In the genomic region with DNA sequence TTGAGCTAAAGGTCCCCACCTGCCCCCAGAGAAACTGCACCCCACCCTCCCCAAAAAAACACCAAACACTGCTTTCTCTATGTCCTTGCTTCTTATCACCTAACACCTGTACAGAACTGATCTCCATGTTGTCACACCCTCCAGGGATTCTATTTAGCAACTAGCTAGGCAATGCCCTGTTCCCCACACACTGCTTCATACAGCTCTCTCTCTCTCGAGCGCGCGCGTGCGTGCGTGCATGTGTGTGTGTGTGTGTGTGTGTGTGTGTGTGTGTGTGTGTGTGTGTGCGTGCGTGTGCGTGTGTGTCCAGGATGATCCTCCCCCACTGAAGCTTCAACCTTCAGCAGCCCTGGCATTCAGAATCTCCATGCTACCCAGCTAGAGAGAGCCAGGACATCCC, we compare ENCODE assay signal across 11 mouse cellular contexts. TPM values are rescaled to one million over a fixed set of nuclear protein-coding genes. Genes with fewer than 3 reads are reported as not detected.
DNase-seq lines count a peak whose midpoint lies in the region; ATAC-seq and TF ChIP-seq lines count a peak whose summit lies in the region.
"Had no signal": no experiment of that assay in that cellular context is flagged by ENCODE, and none has a peak within 500 bp of the region (broad histone marks: within the 10 kb centered on the region; RNA-seq: fewer than 3 reads in every experiment).

No protein-coding gene starts in this region.

- H3K4me1 ChIP-seq in heart, embryonic 15.5 days (replicated peaks): peaks cover 59% of the 10 kb centered on the region
- H3K4me1 ChIP-seq in forebrain, embryonic 12.5 days: peaks cover 64% of the 10 kb centered on the region
- peaks cover 63% of the 10 kb centered on the region for H3K4me1 ChIP-seq in liver, postnatal 0 days (ENCODE audit: insufficient read depth)

- no peak for ATAC-seq in heart, embryonic 15.5 days (replicated peaks; ENCODE audit: insufficient number of reproducible peaks, insufficient read depth, low FRiP score, low read depth)
- ATAC-seq in forebrain, embryonic 12.5 days (ENCODE audit: low FRiP score): no peak
- peak; percentile 37 for ATAC-seq in liver, postnatal 0 days
- no peak for ATAC-seq in granulocyte monocyte progenitor cell, adult 5-6 weeks (replicated peaks; ENCODE audit: poor library complexity, severe bottlenecking)

- no peak for DNase-seq in heart, adult 9 months (ENCODE audit: low spot score in 2 of 2)
- peak; percentile 26 to 28 for DNase-seq in B cell, adult 2 months
- no peak for DNase-seq in liver, postnatal 0 days
- no peak for DNase-seq in embryo, embryonic 11 days
- DNase-seq in layer of hippocampus, adult 8-10 months (ENCODE audit: low spot score in 2 of 2): no peak
- DNase-seq: cerebellum, postnatal 10 days had no signal

- no peaks in the 10 kb centered on the region for H3K36me3 ChIP-seq in heart, embryonic 15.5 days
- peaks cover 10% of the 10 kb centered on the region for H3K36me3 ChIP-seq in forebrain, embryonic 12.5 days (replicated peaks)
- peaks cover 11% of the 10 kb centered on the region for H3K36me3 ChIP-seq in liver, postnatal 0 days (replicated peaks; ENCODE audit: insufficient read depth, low read length)

- 79% methylated on average over 10 of the region's 10 CpGs for WGBS in heart, embryonic 15.5 days
- 92% methylated on average over 8 of the region's 10 CpGs for WGBS in forebrain, embryonic 12.5 days
- 45% methylated on average over 10 of the region's 10 CpGs for WGBS in liver, postnatal 0 days (ENCODE audit: insufficient replicate concordance)

- no peak for TF ChIP-seq CTCF in liver, postnatal 0 days (IDR thresholded peaks at IDR 0.05; ENCODE audit: low read depth)

- H3K9me3 ChIP-seq in heart, embryonic 15.5 days (replicated peaks): no peaks in the 10 kb centered on the region
- no peaks in the 10 kb centered on the region for H3K9me3 ChIP-seq in forebrain, embryonic 12.5 days
- no peaks in the 10 kb centered on the region for H3K9me3 ChIP-seq in liver, postnatal 0 days (ENCODE audit: low read length)

- H3K9ac ChIP-seq in heart, embryonic 15.5 days: 0 out of 2 replicates have a peak overlapping the region, but pooled peaks have one; percentile 4
- peak overlapping the region; percentile 50; the same call in 1 of the 2 replicates for H3K9ac ChIP-seq in forebrain, embryonic 12.5 days
- H3K9ac ChIP-seq in liver, postnatal 0 days (replicated peaks): peak overlapping the region; percentile 68

- H3K27me3 ChIP-seq in heart, embryonic 15.5 days: no peaks in the 10 kb centered on the region
- no peaks in the 10 kb centered on the region for H3K27me3 ChIP-seq in forebrain, embryonic 12.5 days
- H3K27me3 ChIP-seq in liver, postnatal 0 days (ENCODE audit: insufficient read depth, low read length): no peaks in the 10 kb centered on the region

- TF ChIP-seq EP300 in liver, postnatal 0 days (IDR thresholded peaks at IDR 0.05; ENCODE audit: low read depth): no peak

- peak overlapping the region; percentile 44 for H3K4me3 ChIP-seq in heart, embryonic 15.5 days
- H3K4me3 ChIP-seq in forebrain, embryonic 12.5 days (replicated peaks): peak overlapping the region; percentile 27
- peak overlapping the region; percentile 52 for H3K4me3 ChIP-seq in liver, postnatal 0 days (ENCODE audit: low read depth, low read length)

- peak overlapping the region; percentile 58 for H3K4me2 ChIP-seq in heart, embryonic 15.5 days
- peak overlapping the region; percentile 49 for H3K4me2 ChIP-seq in forebrain, embryonic 12.5 days
- H3K4me2 ChIP-seq in liver, postnatal 0 days (ENCODE audit: low read depth, low read length): peak overlapping the region; percentile 60

- H3K27ac ChIP-seq in heart, embryonic 15.5 days: peak overlapping the region; percentile 88
- peak overlapping the region; percentile 92; the same call in 1 of the 2 replicates for H3K27ac ChIP-seq in forebrain, embryonic 12.5 days
- peak overlapping the region; percentile 92 for H3K27ac ChIP-seq in liver, postnatal 0 days (ENCODE audit: low read depth)

RNA-seq across cellular contexts. Expression of gene Akna, which starts 1.1 kb away (rescaled TPM):
- 2.3 and 6.1 TPM in 2 replicates for polyA plus RNA-seq in heart, embryonic 15.5 days (2015; fragmentation: Nextera tagmentation; extraction: Ambion mirVana)
- 24.6 and 29.3 TPM in 2 replicates for polyA plus RNA-seq in forebrain, embryonic 12.5 days (2016; fragmentation: Nextera tagmentation; extraction: Ambion mirVana)
- polyA plus RNA-seq in liver, postnatal 0 days (2015; fragmentation: Nextera tagmentation; extraction: Ambion mirVana): 4.6 and 5.2 TPM in 2 replicates
- 32.9 and 33.6 TPM in 2 replicates for total RNA-seq in granulocyte monocyte progenitor cell, adult 5-6 weeks (2014; fragmentation: Nextera tagmentation)
- 9.7 and 13.6 TPM in 2 replicates for total RNA-seq in granulocyte monocyte progenitor cell, adult 5-6 weeks (2017)
- 1 to 10 TPM; 3.0 to 7.6 (median 5.2) TPM for total RNA-seq in layer of hippocampus, adult 8-10 months (2022)

RNA-seq across cellular contexts. Expression of gene Orm2, which starts 39.8 kb away (rescaled TPM):
- not detected in 2 replicates for polyA plus RNA-seq in heart, embryonic 15.5 days (2015; fragmentation: Nextera tagmentation; extraction: Ambion mirVana)
- not detected in 2 replicates for polyA plus RNA-seq in forebrain, embryonic 12.5 days (2016; fragmentation: Nextera tagmentation; extraction: Ambion mirVana)
- polyA plus RNA-seq in liver, postnatal 0 days (2015; fragmentation: Nextera tagmentation; extraction: Ambion mirVana): not detected in 2 replicates
- total RNA-seq in granulocyte monocyte progenitor cell, adult 5-6 weeks (2014; fragmentation: Nextera tagmentation): not detected in 2 replicates
- not detected in 2 replicates for total RNA-seq in granulocyte monocyte progenitor cell, adult 5-6 weeks (2017)
- total RNA-seq in layer of hippocampus, adult 8-10 months (2022): not detected
- total RNA-seq: left cerebral cortex, adult 8-10 months had no signal
- polyA plus RNA-seq: testis, adult 2 months had no signal

RNA-seq across cellular contexts. Expression of gene Orm3, which starts 46.1 kb away (rescaled TPM):
- not detected in 2 replicates for polyA plus RNA-seq in heart, embryonic 15.5 days (2015; fragmentation: Nextera tagmentation; extraction: Ambion mirVana)
- polyA plus RNA-seq in forebrain, embryonic 12.5 days (2016; fragmentation: Nextera tagmentation; extraction: Ambion mirVana): not detected in 2 replicates
- polyA plus RNA-seq in liver, postnatal 0 days (2015; fragmentation: Nextera tagmentation; extraction: Ambion mirVana): not detected in 2 replicates
- total RNA-seq in granulocyte monocyte progenitor cell, adult 5-6 weeks (2014; fragmentation: Nextera tagmentation): not detected in 2 replicates
- not detected in 2 replicates for total RNA-seq in granulocyte monocyte progenitor cell, adult 5-6 weeks (2017)
- not detected for total RNA-seq in layer of hippocampus, adult 8-10 months (2022)
- total RNA-seq: left cerebral cortex, adult 8-10 months had no signal
- polyA plus RNA-seq: testis, adult 2 months had no signal

RNA-seq across cellular contexts. Expression of gene Orm1, which starts 57.7 kb away (rescaled TPM):
- not detected in 2 replicates for polyA plus RNA-seq in heart, embryonic 15.5 days (2015; fragmentation: Nextera tagmentation; extraction: Ambion mirVana)
- not detected in 2 replicates for polyA plus RNA-seq in forebrain, embryonic 12.5 days (2016; fragmentation: Nextera tagmentation; extraction: Ambion mirVana)
- 2.5 and 4.5 TPM in 2 replicates for polyA plus RNA-seq in liver, postnatal 0 days (2015; fragmentation: Nextera tagmentation; extraction: Ambion mirVana)
- not detected in 2 replicates for total RNA-seq in granulocyte monocyte progenitor cell, adult 5-6 weeks (2014; fragmentation: Nextera tagmentation)
- total RNA-seq in granulocyte monocyte progenitor cell, adult 5-6 weeks (2017): 1.3 and 3.2 TPM in 2 replicates
- total RNA-seq in layer of hippocampus, adult 8-10 months (2022): not detected
- total RNA-seq: left cerebral cortex, adult 8-10 months had no signal
- polyA plus RNA-seq: testis, adult 2 months had no signal

Comparison
In these comparisons a context has a peak if more than half of its experiments do, and no peak if none do; other contexts are left out.
1. H3K9ac ChIP-seq: peak in every context shown above with its lines; median percentile 68 in liver, postnatal 0 days; 50 in forebrain, embryonic 12.5 days; 4 in heart, embryonic 15.5 days.
2. DNase-seq: peak in B cell, adult 2 months (2 of 2); none in heart, adult 9 months (0 of 2), liver, postnatal 0 days (single experiment), embryo, embryonic 11 days (single experiment) and layer of hippocampus, adult 8-10 months (0 of 2).
3. Peak in every context shown above with its lines, with median percentiles within 50 percentile points of each other: H3K27ac ChIP-seq, H3K4me2 ChIP-seq and H3K4me3 ChIP-seq.